Mouse (Mus musculus) neutrophil, adult 5-6 weeks (primary cell): Measurements from ENCODE around the gene Xbp1. TPM values are rescaled to one million over a fixed set of nuclear protein-coding genes. Genes with fewer than 3 reads are reported as not detected.
"Not testable (repeated sequence)": the region's sequence is repeated elsewhere in the genome, so short reads cannot be mapped to it uniquely, and the experiment has no call there.

Source experiments
- ATAC-seq: fragments of 151-379, 151-347 bp; 2 replicates; pipeline ENCODE4 v1.8.0; 2017; ENCODE audit warnings: mild to moderate bottlenecking, moderate TSS enrichment; ENCODE audit not compliant: insufficient number of reproducible peaks, poor library complexity, low FRiP score, severe bottlenecking; ENCODE audit errors: extremely low read depth
- total RNA-seq: library from RNA; stranded (forward); fragments of 200-1000 nt; gene quantifications from 2 replicates; pipeline ENCODE4 v1.2.3, GENCODE M21; 2017

Gene Xbp1
- total RNA-seq, 1 experiment from 2014 or later, result 179 TPM

GRCm38 (mm10) chr11:5499961-5500644 is 20.4 kb upstream of the Xbp1 start:
- no peak for ATAC-seq

GRCm38 (mm10) chr11:5500903-5501741 is 19.3 kb upstream of the Xbp1 start:
- no peak for ATAC-seq

GRCm38 (mm10) chr11:5502351-5503051 is 18.0 kb upstream of the Xbp1 start:
- ATAC-seq, result peak; percentile 37; the same call in 1 of the 2 replicates

GRCm38 (mm10) chr11:5505856-5506575 is 14.4 kb upstream of the Xbp1 start:
- ATAC-seq, result peak; percentile 34; the same call in 1 of the 2 replicates

GRCm38 (mm10) chr11:5509215-5510098 is 11.0 kb upstream of the Xbp1 start:
- ATAC-seq, result peak; percentile 14; the same call in 1 of the 2 replicates

- ATAC-seq, result no peak
Measured at GRCm38 (mm10) chr11:5510099-5510391, 10.4 kb upstream of the Xbp1 start.

GRCm38 (mm10) chr11:5510686-5511085 is 9.8 kb upstream of the Xbp1 start:
- not testable (repeated sequence) for ATAC-seq

GRCm38 (mm10) chr11:5512099-5512725 is 8.2 kb upstream of the Xbp1 start:
- peak; percentile 42 for ATAC-seq

GRCm38 (mm10) chr11:5512961-5513360 is 7.5 kb upstream of the Xbp1 start:
- no peak for ATAC-seq

- ATAC-seq, result no peak
Measured at GRCm38 (mm10) chr11:5514091-5514490, 6.4 kb upstream of the Xbp1 start.

GRCm38 (mm10) chr11:5515196-5515595 is 5.3 kb upstream of the Xbp1 start:
- no peak for ATAC-seq

GRCm38 (mm10) chr11:5515655-5516054 is 4.8 kb upstream of the Xbp1 start:
- no peak for ATAC-seq

- no peak for ATAC-seq
Measured at GRCm38 (mm10) chr11:5516151-5516550, 4.3 kb upstream of the Xbp1 start.

- ATAC-seq, result no peak
Measured at GRCm38 (mm10) chr11:5516617-5517016, 3.8 kb upstream of the Xbp1 start.

- no peak for ATAC-seq
Measured at GRCm38 (mm10) chr11:5517346-5517745, 3.1 kb upstream of the Xbp1 start.

GRCm38 (mm10) chr11:5519681-5520080 is 778 bp upstream of the Xbp1 start:
- ATAC-seq, result no peak

- no peak for ATAC-seq
Measured at GRCm38 (mm10) chr11:5521266-5521515, 732 bp downstream of the Xbp1 start.
